Comparison of ENCODE assay signal across 10 mouse cellular contexts in genomic region chr12:36373237-36373998, GRCm38 (mm10). TPM values are rescaled to one million over a fixed set of nuclear protein-coding genes. Genes with fewer than 3 reads are reported as not detected.
DNase-seq lines count a peak whose midpoint lies in the region; ATAC-seq and TF ChIP-seq lines count a peak whose summit lies in the region.
"Had no signal": no experiment of that assay in that cellular context is flagged by ENCODE, and none has a peak within 500 bp of the region (broad histone marks: within the 10 kb centered on the region; RNA-seq: fewer than 3 reads in every experiment).

No protein-coding gene starts in this region.

- peak; percentile 34 for TF ChIP-seq CTCF in left cerebral cortex, adult 2 months (IDR thresholded peaks at IDR 0.05)

- H3K4me2 ChIP-seq in heart, embryonic 11.5 days, result no peak overlapping the region
- H3K4me2 ChIP-seq: hindbrain, embryonic 14.5 days had no signal

- 42% methylated on average over 4 of the region's 4 CpGs for WGBS in heart, embryonic 11.5 days (ENCODE audit: insufficient replicate concordance)

- no peak overlapping the region for H3K9ac ChIP-seq in heart, embryonic 11.5 days (ENCODE audit: low read depth, low read length)
- H3K9ac ChIP-seq: hindbrain, embryonic 14.5 days had no signal

- H3K4me3 ChIP-seq in left cerebral cortex, adult 2 months, result no peak overlapping the region
- H3K4me3 ChIP-seq in heart, embryonic 11.5 days (ENCODE audit: low read depth, low read length), result no peak overlapping the region

- ATAC-seq in CD4-positive, CD25-positive, alpha-beta regulatory T cell, adult 4 months, result peak; percentile 57
- no peak for ATAC-seq in heart, embryonic 11.5 days (replicated peaks; ENCODE audit: insufficient number of reproducible peaks, low FRiP score, low TSS enrichment)

- intact Hi-C loops in left cerebral cortex, adult 2 months (cut with DNase I), result no loop called here

- DNase-seq in left cerebral cortex, adult 2 months (ENCODE audit: extremely low spot score in 1 of 2, low spot score in 2 of 2), result no peak
- no peak for DNase-seq in left cerebral cortex, adult 18-20 months (ENCODE audit: low spot score in 2 of 2)
- DNase-seq in ES-CJ7 (ENCODE audit: low read depth, low spot score), result peak; percentile 51
- peak; percentile 17 for DNase-seq in induced T-regulatory cell, adult 2 months (ENCODE audit: low read depth)
- DNase-seq in cerebellum, adult 18-20 months, result no peak
- DNase-seq: cerebellum, adult 11 months; gastrocnemius, postnatal 36 days had no signal

- no peaks in the 10 kb centered on the region for H3K36me3 ChIP-seq in heart, embryonic 11.5 days (ENCODE audit: control insufficient read depth, insufficient read depth, low read length)

- no peaks in the 10 kb centered on the region for H3K9me3 ChIP-seq in heart, embryonic 11.5 days (replicated peaks; ENCODE audit: control insufficient read depth, low read length)

- no peak overlapping the region for H3K27ac ChIP-seq in left cerebral cortex, adult 2 months
- H3K27ac ChIP-seq in heart, embryonic 11.5 days (ENCODE audit: low read depth, low read length), result no peak overlapping the region
- H3K27ac ChIP-seq: hindbrain, embryonic 14.5 days had no signal

- no peaks in the 10 kb centered on the region for H3K4me1 ChIP-seq in heart, embryonic 11.5 days (ENCODE audit: control insufficient read depth, insufficient read depth, low read length)

- no peaks in the 10 kb centered on the region for H3K27me3 ChIP-seq in heart, embryonic 11.5 days (ENCODE audit: control insufficient read depth, insufficient read depth, low read length)

RNA-seq across cellular contexts. Expression of gene Ispd, which starts 7.8 kb away (rescaled TPM):
- total RNA-seq in left cerebral cortex, adult 2 months (2021), result 10 to 100 TPM; 10.8 to 10.9 TPM
- 10 to 100 TPM; 11.4 to 12.6 TPM for total RNA-seq in left cerebral cortex, adult 18-20 months (2021)
- polyA plus RNA-seq in CD4-positive, CD25-positive, alpha-beta regulatory T cell, adult 4 months (2017; shearing (Covaris generic)), result 1 to 10 TPM; 1.8 to 2.7 TPM
- polyA plus RNA-seq in heart, embryonic 11.5 days (2014; fragmentation: Nextera tagmentation; extraction: Ambion mirVana), result 10.6 and 11.6 TPM in 2 replicates

RNA-seq across cellular contexts. Expression of gene D630036H23Rik, which starts 8.6 kb away (rescaled TPM):
- total RNA-seq in left cerebral cortex, adult 2 months (2021), result 1 to 10 TPM; 1.4 to 1.9 TPM
- total RNA-seq in left cerebral cortex, adult 18-20 months (2021), result 1 to 10 TPM; 1.6 to 2.5 TPM
- polyA plus RNA-seq in CD4-positive, CD25-positive, alpha-beta regulatory T cell, adult 4 months (2017; shearing (Covaris generic)), result not detected
- 1.6 and 1.9 TPM in 2 replicates for polyA plus RNA-seq in heart, embryonic 11.5 days (2014; fragmentation: Nextera tagmentation; extraction: Ambion mirVana)

RNA-seq across cellular contexts. Expression of gene Sostdc1, which starts 59.5 kb away (rescaled TPM):
- total RNA-seq in left cerebral cortex, adult 2 months (2021), result 1 to 10 TPM; 2.0 to 2.9 TPM
- total RNA-seq in left cerebral cortex, adult 18-20 months (2021), result 1 to 10 TPM; 1.1 to 1.4 TPM
- polyA plus RNA-seq in CD4-positive, CD25-positive, alpha-beta regulatory T cell, adult 4 months (2017; shearing (Covaris generic)), result 10 to 100 TPM in 1 of 2 experiments, 1 to 10 TPM in 1; 6.4 to 13.1 TPM
- 1.00 and 1.8 TPM in 2 replicates for polyA plus RNA-seq in heart, embryonic 11.5 days (2014; fragmentation: Nextera tagmentation; extraction: Ambion mirVana)

Comparison
In these comparisons a context has a peak if more than half of its experiments do, and no peak if none do; other contexts are left out.
1. DNase-seq: peak in ES-CJ7 (single experiment) and induced T-regulatory cell, adult 2 months (single experiment); none in left cerebral cortex, adult 2 months (0 of 2), left cerebral cortex, adult 18-20 months (0 of 2) and cerebellum, adult 18-20 months (0 of 2).